Mouse (Mus musculus) ES-E14 (cell line): ENCODE data around the gene Usp20. TPM values are rescaled to one million over a fixed set of nuclear protein-coding genes. Genes with fewer than 3 reads are reported as not detected.

Experiments
- DNase-seq: peaks from one replicate; pipeline ENCODE4 v3.0.0-alpha.2; 2013; ENCODE audit warnings: low read depth, low spot score
- H3K27ac ChIP-seq: 2 replicates; pipeline ENCODE4 v1.5.1; 2012; ENCODE audit warnings: low read depth, mild to moderate bottlenecking, low read length, moderate library complexity, mixed read lengths; ENCODE audit not compliant: poor library complexity, insufficient read depth, severe bottlenecking
- H3K36me3 ChIP-seq: 2 replicates; pipeline ENCODE4 v1.6.1; 2012; ENCODE audit warnings: mild to moderate bottlenecking, low read length, moderate library complexity, mixed read lengths; ENCODE audit not compliant: control insufficient read depth, poor library complexity, insufficient read depth, severe bottlenecking
- H3K4me1 ChIP-seq, 2 experiments: fragments of 150-350 bp in 1 of 2; sonication (generic) in 1 of 2; 2 replicates each; pipeline ENCODE4 v1.6.1; 2012; ENCODE audit warnings: low read length in 2 of 2, mild to moderate bottlenecking in 1 of 2, mixed read lengths in 1 of 2; ENCODE audit not compliant: control insufficient read depth in 2 of 2, insufficient read depth in 2 of 2, poor library complexity in 1 of 2
- H3K4me3 ChIP-seq, 2 experiments: fragments of 150-350 bp in 1 of 2; sonication (generic) in 1 of 2; 2 replicates each; pipeline ENCODE4 v1.5.1; 2012; ENCODE audit warnings: low read length in 2 of 2, low read depth in 1 of 2, mild to moderate bottlenecking in 1 of 2, mixed read lengths in 1 of 2; ENCODE audit not compliant: insufficient read depth in 1 of 2, poor library complexity in 1 of 2, severe bottlenecking in 1 of 2
- H3K9ac ChIP-seq: 2 replicates; pipeline ENCODE4 v1.6.1; 2012; ENCODE audit warnings: low read depth, mild to moderate bottlenecking, low read length, mixed read lengths; ENCODE audit not compliant: poor library complexity, insufficient read depth, severe bottlenecking
- H3K9me3 ChIP-seq: fragments of 150-350 bp; sonication (generic); 2 replicates; pipeline ENCODE4 v1.6.1; 2012; ENCODE audit warnings: low read depth, mild to moderate bottlenecking, low read length; ENCODE audit not compliant: control insufficient read depth, insufficient read depth
- CHD2 ChIP-seq: IDR thresholded peaks from 2 replicates; pipeline ENCODE4 v1.6.1; 2014; ENCODE audit warnings: mild to moderate bottlenecking, low read depth, low read length, inconsistent platforms
- HCFC1 ChIP-seq: IDR thresholded peaks from 2 replicates; pipeline ENCODE4 v1.6.1; 2012; ENCODE audit warnings: low read length, inconsistent platforms, borderline replicate concordance; ENCODE audit not compliant: insufficient read depth
- MAFK ChIP-seq: IDR thresholded peaks from 2 replicates; pipeline ENCODE4 v1.6.1; 2014; ENCODE audit warnings: mild to moderate bottlenecking, low read depth, low read length, inconsistent platforms; ENCODE audit not compliant: insufficient read depth
- ZC3H11A ChIP-seq: IDR thresholded peaks from 2 replicates; pipeline ENCODE4 v1.6.1; 2012; ENCODE audit warnings: low read depth, mild to moderate bottlenecking, inconsistent platforms, low read length, borderline replicate concordance
- ZNF384 ChIP-seq: IDR thresholded peaks from 2 replicates; pipeline ENCODE4 v1.6.1; 2012; ENCODE audit warnings: low read depth, low read length, inconsistent platforms
- in situ Hi-C, 2 experiments: fragments of 600-800 bp; cut with MboI; formaldehyde crosslinking; loops; one replicate each; pipeline ENCODE4 v1.15.1; 2025; ENCODE audit warnings: low sequenced_read_pairs in 2 of 2, inconsistent platforms in 1 of 2; ENCODE audit not compliant: unreplicated experiment in 2 of 2
- total RNA-seq: library from RNA; depleted of rRNA; stranded (reverse); fragments of 300-350 nt; gene quantifications from 2 replicates; pipeline ENCODE4 v1.2.3, GENCODE M21; 2012

Gene Usp20
- total RNA-seq, 1 experiment: 8.5 TPM

- no peak for DNase-seq
- H3K36me3 ChIP-seq: no peaks in the 10 kb centered on the region
- TF ChIP-seq HCFC1: no peak
- TF ChIP-seq ZNF384: no peak
- TF ChIP-seq ZC3H11A: no peak
- no peak for TF ChIP-seq CHD2
- peaks cover 22 to 25% of the 10 kb centered on the region in 2 experiments; a peak in 3 of 4 replicates for H3K4me1 ChIP-seq
- H3K9ac ChIP-seq: peak overlapping the region; percentile 61
- H3K4me3 ChIP-seq: peak overlapping the region; percentile 0 to 19; a peak in 1 of 4 replicates
- in situ Hi-C loops: no loop called here
- no peaks in the 10 kb centered on the region for H3K9me3 ChIP-seq
- peak overlapping the region; percentile 100 for H3K27ac ChIP-seq
Observed at GRCm38 (mm10) chr2:31067059-31067595, 85.0 kb downstream of the Usp20 start.

GRCm38 (mm10) chr2:31067696-31068245 lies 85.7 kb downstream of the Usp20 start:
- no peak for TF ChIP-seq ZNF384
- no peak for TF ChIP-seq HCFC1
- TF ChIP-seq CHD2: no peak
- no peak for TF ChIP-seq MAFK
- TF ChIP-seq ZC3H11A: no peak
- Histone ChIP-seq H3K27ac (peak overlapping the region; percentile 100), H3K36me3 (no peaks in the 10 kb centered on the region), H3K4me1 (peaks cover 22 to 24% of the 10 kb centered on the region in 2 experiments; a peak in 3 of 4 replicates), H3K4me3 (peak overlapping the region; percentile 0 to 33; a peak in 3 of 4 replicates), H3K9ac (peak overlapping the region; percentile 44; the same call in 1 of the 2 replicates), H3K9me3 (no peaks in the 10 kb centered on the region)
- DNase-seq: no peak
- in situ Hi-C loops: no loop called here

- H3K36me3 ChIP-seq: peaks cover 4% of the 10 kb centered on the region; the same call in 1 of the 2 replicates
- peaks cover 20 to 23% of the 10 kb centered on the region in 2 experiments; a peak in 3 of 4 replicates for H3K4me1 ChIP-seq
- TF ChIP-seq ZNF384 (peak; percentile 93), CHD2 (peak; percentile 7; the same call in 1 of the 2 replicates), ZC3H11A (no peak), HCFC1 (no peak)
- no peak for DNase-seq
- in situ Hi-C loops: no loop called here
- H3K9ac ChIP-seq: peak overlapping the region; percentile 44; the same call in 1 of the 2 replicates
- H3K9me3 ChIP-seq: no peaks in the 10 kb centered on the region
- H3K27ac ChIP-seq: peak overlapping the region; percentile 100
- H3K4me3 ChIP-seq: peak overlapping the region; percentile 0 to 33
Observed at GRCm38 (mm10) chr2:31068246-31069113, 86.4 kb downstream of the Usp20 start.

- in situ Hi-C loops: no loop called here
- H3K27ac ChIP-seq: peak overlapping the region; percentile 100
- peaks cover 8% of the 10 kb centered on the region; the same call in 1 of the 2 replicates for H3K36me3 ChIP-seq
- peaks cover 20 to 23% of the 10 kb centered on the region in 2 experiments; a peak in 3 of 4 replicates for H3K4me1 ChIP-seq
- DNase-seq: no peak
- no peaks in the 10 kb centered on the region for H3K9me3 ChIP-seq
- no peak overlapping the region; a peak in 1 of 4 replicates for H3K4me3 ChIP-seq
- TF ChIP-seq CHD2 (no peak), ZC3H11A (no peak)
- peak overlapping the region; percentile 1; the same call in 1 of the 2 replicates for H3K9ac ChIP-seq
Observed at GRCm38 (mm10) chr2:31069114-31069445, 87.0 kb downstream of the Usp20 start.
